Mouse (Mus musculus): Measurements from ENCODE around the gene Mb. TPM values are rescaled to one million over a fixed set of nuclear protein-coding genes. Genes with fewer than 3 reads are reported as not detected.

The Mb gene
- polyA plus RNA-seq, 1 experiment from 2014 or later, result 0.84 TPM

GRCm38 (mm10) chr15:77027117-77027516, 23.4 kb downstream of the Mb start:
- no peaks in the 10 kb centered on the region for H3K36me3 ChIP-seq (ENCODE audit: insufficient read depth, low read length)
- TF ChIP-seq CTCF (IDR thresholded peaks at IDR 0.05) (no peak), EP300 (IDR thresholded peaks at IDR 0.05) (no peak)
- H3K4me1 ChIP-seq (ENCODE audit: insufficient read depth, low read depth, low read length), result no peaks in the 10 kb centered on the region
- DNase-seq (ENCODE audit: low spot score), result no peak
- H3K9ac ChIP-seq (replicated peaks; ENCODE audit: low read depth), result no peak overlapping the region
- no peaks in the 10 kb centered on the region for H3K27me3 ChIP-seq (replicated peaks; ENCODE audit: insufficient read depth, low read length)
- WGBS, result 82% methylated on average over 3 of the region's 3 CpGs
- no peak overlapping the region for H3K4me3 ChIP-seq (ENCODE audit: low read depth, low read length)
- ATAC-seq, result no peak
- no peak overlapping the region for H3K4me2 ChIP-seq (replicated peaks; ENCODE audit: low read depth, low read length)
- H3K9me3 ChIP-seq (ENCODE audit: low read length), result no peaks in the 10 kb centered on the region
- no peak overlapping the region for H3K27ac ChIP-seq (ENCODE audit: low read length)

- no peak overlapping the region for H3K9ac ChIP-seq (replicated peaks; ENCODE audit: low read depth)
- no peaks in the 10 kb centered on the region for H3K9me3 ChIP-seq (ENCODE audit: low read length)
Observed at GRCm38 (mm10) chr15:77025884-77026583, 24.4 kb downstream of the Mb start.

GRCm38 (mm10) chr15:77022401-77022957, 28.0 kb downstream of the Mb start:
- TF ChIP-seq CTCF (IDR thresholded peaks at IDR 0.05), result no peak
- TF ChIP-seq EP300 (IDR thresholded peaks at IDR 0.05), result no peak
- no peak overlapping the region for H3K9ac ChIP-seq (replicated peaks; ENCODE audit: low read depth)
- H3K4me1 ChIP-seq (ENCODE audit: insufficient read depth, low read depth, low read length), result no peaks in the 10 kb centered on the region
- no peak overlapping the region for H3K27ac ChIP-seq (ENCODE audit: low read length)
- H3K4me3 ChIP-seq (ENCODE audit: low read depth, low read length), result no peak overlapping the region
- no peak for ATAC-seq
- no peaks in the 10 kb centered on the region for H3K27me3 ChIP-seq (replicated peaks; ENCODE audit: insufficient read depth, low read length)
- no peaks in the 10 kb centered on the region for H3K36me3 ChIP-seq (ENCODE audit: insufficient read depth, low read length)
- WGBS, result 60% methylated on average over 5 of the region's 5 CpGs
- H3K9me3 ChIP-seq (ENCODE audit: low read length), result no peaks in the 10 kb centered on the region
- no peak overlapping the region for H3K4me2 ChIP-seq (replicated peaks; ENCODE audit: low read depth, low read length)
- DNase-seq (ENCODE audit: low spot score), result no peak

More at GRCm38 (mm10) chr15:77025884-77026583, 24.4 kb downstream of the Mb start:
- ATAC-seq (no peak), DNase-seq (ENCODE audit: low spot score) (no peak)
- no peaks in the 10 kb centered on the region for H3K27me3 ChIP-seq (replicated peaks; ENCODE audit: insufficient read depth, low read length)
- H3K4me2 ChIP-seq (replicated peaks; ENCODE audit: low read depth, low read length), result no peak overlapping the region
- no peaks in the 10 kb centered on the region for H3K36me3 ChIP-seq (ENCODE audit: insufficient read depth, low read length)
- no peak overlapping the region for H3K4me3 ChIP-seq (ENCODE audit: low read depth, low read length)
- 68% methylated on average over 5 of the region's 5 CpGs for WGBS
- TF ChIP-seq CTCF (IDR thresholded peaks at IDR 0.05) (no peak), EP300 (IDR thresholded peaks at IDR 0.05) (no peak)
- H3K4me1 ChIP-seq (ENCODE audit: insufficient read depth, low read depth, low read length), result no peaks in the 10 kb centered on the region
- H3K27ac ChIP-seq (ENCODE audit: low read length), result no peak overlapping the region

GRCm38 (mm10) chr15:77021851-77022250, 28.6 kb downstream of the Mb start:
- DNase-seq (ENCODE audit: low spot score) (peak; percentile 3), ATAC-seq (no peak)
- no peak overlapping the region for H3K9ac ChIP-seq (replicated peaks; ENCODE audit: low read depth)
- H3K4me3 ChIP-seq (ENCODE audit: low read depth, low read length), result no peak overlapping the region
- no peak for TF ChIP-seq EP300 (IDR thresholded peaks at IDR 0.05)
- TF ChIP-seq CTCF (IDR thresholded peaks at IDR 0.05), result no peak
- no peaks in the 10 kb centered on the region for H3K4me1 ChIP-seq (ENCODE audit: insufficient read depth, low read depth, low read length)
- H3K36me3 ChIP-seq (ENCODE audit: insufficient read depth, low read length), result no peaks in the 10 kb centered on the region
- no peaks in the 10 kb centered on the region for H3K9me3 ChIP-seq (ENCODE audit: low read length)
- H3K4me2 ChIP-seq (replicated peaks; ENCODE audit: low read depth, low read length), result no peak overlapping the region
- WGBS, result 71% methylated on average over 4 of the region's 4 CpGs
- H3K27ac ChIP-seq (ENCODE audit: low read length), result no peak overlapping the region
- no peaks in the 10 kb centered on the region for H3K27me3 ChIP-seq (replicated peaks; ENCODE audit: insufficient read depth, low read length)

GRCm38 (mm10) chr15:77021056-77021455, 29.4 kb downstream of the Mb start:
- WGBS, result 83% methylated on average over 3 of the region's 3 CpGs
- Histone ChIP-seq H3K27me3 (replicated peaks; ENCODE audit: insufficient read depth, low read length) (no peaks in the 10 kb centered on the region), H3K4me1 (ENCODE audit: insufficient read depth, low read depth, low read length) (no peaks in the 10 kb centered on the region), H3K9me3 (ENCODE audit: low read length) (no peaks in the 10 kb centered on the region), H3K27ac (ENCODE audit: low read length) (no peak overlapping the region), H3K4me2 (replicated peaks; ENCODE audit: low read depth, low read length) (no peak overlapping the region), H3K4me3 (ENCODE audit: low read depth, low read length) (no peak overlapping the region), H3K36me3 (ENCODE audit: insufficient read depth, low read length) (no peaks in the 10 kb centered on the region), H3K9ac (replicated peaks; ENCODE audit: low read depth) (no peak overlapping the region)
- DNase-seq (ENCODE audit: low spot score), result no peak
- TF ChIP-seq EP300 (IDR thresholded peaks at IDR 0.05) (no peak), CTCF (IDR thresholded peaks at IDR 0.05) (no peak)
- ATAC-seq, result no peak

- no peaks in the 10 kb centered on the region for H3K4me1 ChIP-seq (ENCODE audit: insufficient read depth, low read depth, low read length)
- DNase-seq (ENCODE audit: low spot score) (no peak), ATAC-seq (no peak)
- no peaks in the 10 kb centered on the region for H3K36me3 ChIP-seq (ENCODE audit: insufficient read depth, low read length)
- H3K4me3 ChIP-seq (ENCODE audit: low read depth, low read length), result no peak overlapping the region
- H3K27me3 ChIP-seq (replicated peaks; ENCODE audit: insufficient read depth, low read length), result no peaks in the 10 kb centered on the region
- H3K9me3 ChIP-seq (ENCODE audit: low read length), result no peaks in the 10 kb centered on the region
- no peak overlapping the region for H3K4me2 ChIP-seq (replicated peaks; ENCODE audit: low read depth, low read length)
- TF ChIP-seq CTCF (IDR thresholded peaks at IDR 0.05), result no peak
- H3K27ac ChIP-seq (ENCODE audit: low read length), result no peak overlapping the region
- H3K9ac ChIP-seq (replicated peaks; ENCODE audit: low read depth), result no peak overlapping the region
- whole genome bisulfite sequencing, result 70% methylated on average over 4 of the region's 4 CpGs
Observed at GRCm38 (mm10) chr15:77020136-77020535, 30.3 kb downstream of the Mb start.

Data from lung, postnatal 0 days (tissue).